Mouse (Mus musculus): ENCODE data around the gene Romo1. TPM values are rescaled to one million over a fixed set of nuclear protein-coding genes. Genes with fewer than 3 reads are reported as not detected.
A peak's percentile ranks its signal among the peaks of the same experiment; 100 is the strongest.

Gene Romo1
- polyA plus RNA-seq, 1 experiment from 2014 or later = 502 TPM

DNA sequence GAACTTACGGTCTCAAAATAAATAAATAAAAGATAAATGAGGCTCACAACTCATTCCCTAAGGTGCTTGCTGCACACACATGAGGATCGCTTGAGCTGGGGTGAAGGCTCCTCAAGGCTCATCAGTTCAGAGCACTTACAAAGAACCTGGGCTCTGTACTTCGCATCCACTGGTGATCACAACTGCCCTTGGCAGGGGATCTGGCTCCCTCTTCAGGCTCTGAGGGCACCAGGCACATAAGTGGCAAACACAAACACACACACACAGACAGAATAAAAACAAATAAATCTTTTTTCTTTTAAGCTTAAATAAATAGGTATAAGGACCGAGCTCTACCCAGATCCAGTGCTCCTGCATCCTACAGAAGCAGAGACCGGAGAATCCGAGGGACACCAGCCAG is 8.1 kb upstream of the Romo1 start:
- no peaks in the 10 kb centered on the region for H3K9me3 ChIP-seq (replicated peaks; ENCODE audit: control insufficient read depth, low read length)
- H3K9ac ChIP-seq (ENCODE audit: low read length) = no peak overlapping the region
- H3K4me2 ChIP-seq (ENCODE audit: low read length) = no peak overlapping the region
- H3K4me3 ChIP-seq (ENCODE audit: low read depth, low read length) = no peak overlapping the region
- H3K4me1 ChIP-seq (ENCODE audit: control insufficient read depth, insufficient read depth, low read length) = no peaks in the 10 kb centered on the region
- 85% methylated on average over 6 of the region's 6 CpGs for WGBS
- H3K27ac ChIP-seq (ENCODE audit: low read depth, low read length) = no peak overlapping the region
- H3K36me3 ChIP-seq (ENCODE audit: control insufficient read depth, insufficient read depth, low read length) = peaks cover 18% of the 10 kb centered on the region
- ATAC-seq = no peak
- no peaks in the 10 kb centered on the region for H3K27me3 ChIP-seq (replicated peaks; ENCODE audit: control insufficient read depth, insufficient read depth, low read length)
- DNase-seq (ENCODE audit: low spot score) = no peak

DNA sequence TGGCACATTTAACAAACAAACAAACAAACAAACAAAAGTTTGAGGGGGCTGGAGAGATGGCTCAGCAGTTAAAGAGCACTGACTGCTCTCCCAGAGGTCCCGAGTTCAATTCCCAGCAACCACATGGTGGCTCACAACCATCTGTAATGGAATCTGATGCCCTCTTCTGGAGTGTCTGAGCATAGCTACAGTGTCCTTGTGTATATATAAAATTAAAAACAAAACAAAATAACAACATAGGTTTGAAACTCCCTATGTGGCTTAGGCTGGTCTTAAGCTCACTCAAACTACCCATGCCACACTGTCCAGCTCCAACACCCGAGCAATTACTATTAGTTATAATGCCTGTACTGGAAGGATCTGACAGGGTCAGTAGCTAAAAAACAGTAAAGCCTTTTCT is 1.0 kb upstream of the Romo1 start:
- Histone ChIP-seq H3K9ac (ENCODE audit: low read length) (no peak overlapping the region), H3K27ac (ENCODE audit: low read depth, low read length) (no peak overlapping the region)
- ATAC-seq = no peak

DNA sequence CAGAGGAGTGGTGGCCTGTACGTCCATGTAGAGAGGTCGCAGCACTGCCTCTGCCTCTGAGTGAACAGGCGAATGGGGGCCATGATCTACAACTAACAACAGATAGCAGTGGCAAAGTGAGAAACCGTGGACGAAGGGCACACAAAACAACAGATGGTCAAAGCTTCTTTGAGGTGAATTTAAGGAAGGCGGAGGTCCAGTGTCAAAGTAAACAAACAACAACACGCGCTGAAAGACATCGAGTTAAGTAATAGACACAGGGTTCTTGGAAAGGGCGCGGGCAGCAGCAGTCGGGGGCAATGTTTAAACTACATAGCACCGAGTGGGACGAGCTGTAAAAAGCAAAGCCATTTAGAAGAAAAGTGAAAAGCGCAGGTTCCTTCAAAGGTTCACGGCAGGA is 472 bp upstream of the Romo1 start:
- Histone ChIP-seq H3K4me1 (ENCODE audit: control insufficient read depth, insufficient read depth, low read length) (peaks cover 4% of the 10 kb centered on the region; the same call in 1 of the 2 replicates), H3K4me3 (ENCODE audit: low read depth, low read length) (peak overlapping the region; percentile 75), H3K27ac (ENCODE audit: low read depth, low read length) (peak overlapping the region; percentile 91), H3K4me2 (ENCODE audit: low read length) (peak overlapping the region; percentile 77), H3K9ac (ENCODE audit: low read length) (peak overlapping the region; percentile 84), H3K36me3 (ENCODE audit: control insufficient read depth, insufficient read depth, low read length) (peaks cover 31% of the 10 kb centered on the region), H3K9me3 (replicated peaks; ENCODE audit: control insufficient read depth, low read length) (no peaks in the 10 kb centered on the region), H3K27me3 (replicated peaks; ENCODE audit: control insufficient read depth, insufficient read depth, low read length) (no peaks in the 10 kb centered on the region)
- 2% methylated on average over 16 of the region's 16 CpGs for WGBS
- no peak for DNase-seq (ENCODE audit: low spot score)
- no peak for ATAC-seq

More for the DNA sequence above, 1.0 kb upstream of the Romo1 start:
- Histone ChIP-seq H3K4me3 (ENCODE audit: low read depth, low read length) (peak overlapping the region; percentile 75; the same call in 1 of the 2 replicates), H3K9me3 (replicated peaks; ENCODE audit: control insufficient read depth, low read length) (no peaks in the 10 kb centered on the region), H3K36me3 (ENCODE audit: control insufficient read depth, insufficient read depth, low read length) (peaks cover 26% of the 10 kb centered on the region), H3K4me1 (ENCODE audit: control insufficient read depth, insufficient read depth, low read length) (peaks cover 4% of the 10 kb centered on the region; the same call in 1 of the 2 replicates), H3K4me2 (ENCODE audit: low read length) (peak overlapping the region; percentile 77), H3K27me3 (replicated peaks; ENCODE audit: control insufficient read depth, insufficient read depth, low read length) (no peaks in the 10 kb centered on the region)
- WGBS = 82% methylated on average over 2 of the region's 2 CpGs
- no peak for DNase-seq (ENCODE audit: low spot score)

DNA sequence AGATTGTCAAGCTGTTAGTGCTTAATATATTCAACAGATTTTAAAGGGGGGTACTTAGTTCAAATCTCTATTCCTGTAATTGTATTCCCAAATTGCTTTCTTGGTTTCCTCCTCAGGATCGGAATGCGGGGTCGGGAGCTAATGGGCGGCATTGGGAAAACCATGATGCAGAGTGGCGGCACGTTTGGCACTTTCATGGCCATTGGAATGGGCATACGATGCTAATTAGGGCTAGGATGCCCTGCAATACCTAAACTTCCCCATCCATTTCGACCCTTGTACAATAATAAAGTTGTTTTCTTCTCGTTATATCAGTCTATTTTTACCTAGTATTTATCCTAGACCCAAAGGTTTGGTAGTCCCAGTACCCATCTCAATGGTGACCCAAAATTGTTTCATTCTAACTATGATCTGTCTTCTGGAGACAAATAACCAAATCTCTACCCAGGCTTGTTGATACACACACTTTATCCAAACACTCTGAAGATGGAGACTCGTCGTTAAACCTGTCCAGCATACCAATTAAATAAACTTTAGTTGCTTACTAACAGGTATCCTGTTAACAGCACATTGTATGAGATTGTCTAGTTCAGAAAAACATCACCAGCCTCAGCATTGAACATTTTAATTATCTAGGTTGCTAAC is 1.8 kb downstream of the Romo1 start:
- H3K9ac ChIP-seq (ENCODE audit: low read length) = no peak overlapping the region
- H3K27ac ChIP-seq (ENCODE audit: low read depth, low read length) = no peak overlapping the region
- H3K27me3 ChIP-seq (replicated peaks; ENCODE audit: control insufficient read depth, insufficient read depth, low read length) = no peaks in the 10 kb centered on the region
- peaks cover 47% of the 10 kb centered on the region for H3K36me3 ChIP-seq (ENCODE audit: control insufficient read depth, insufficient read depth, low read length)
- DNase-seq (ENCODE audit: low spot score) = no peak
- H3K4me1 ChIP-seq (ENCODE audit: control insufficient read depth, insufficient read depth, low read length) = peaks cover 4% of the 10 kb centered on the region; the same call in 1 of the 2 replicates
- no peak overlapping the region for H3K4me3 ChIP-seq (ENCODE audit: low read depth, low read length)
- no peaks in the 10 kb centered on the region for H3K9me3 ChIP-seq (replicated peaks; ENCODE audit: control insufficient read depth, low read length)
- ATAC-seq = no peak
- peak overlapping the region; percentile 77 for H3K4me2 ChIP-seq (ENCODE audit: low read length)
- 54% methylated on average over 11 of the region's 11 CpGs for whole genome bisulfite sequencing

DNA sequence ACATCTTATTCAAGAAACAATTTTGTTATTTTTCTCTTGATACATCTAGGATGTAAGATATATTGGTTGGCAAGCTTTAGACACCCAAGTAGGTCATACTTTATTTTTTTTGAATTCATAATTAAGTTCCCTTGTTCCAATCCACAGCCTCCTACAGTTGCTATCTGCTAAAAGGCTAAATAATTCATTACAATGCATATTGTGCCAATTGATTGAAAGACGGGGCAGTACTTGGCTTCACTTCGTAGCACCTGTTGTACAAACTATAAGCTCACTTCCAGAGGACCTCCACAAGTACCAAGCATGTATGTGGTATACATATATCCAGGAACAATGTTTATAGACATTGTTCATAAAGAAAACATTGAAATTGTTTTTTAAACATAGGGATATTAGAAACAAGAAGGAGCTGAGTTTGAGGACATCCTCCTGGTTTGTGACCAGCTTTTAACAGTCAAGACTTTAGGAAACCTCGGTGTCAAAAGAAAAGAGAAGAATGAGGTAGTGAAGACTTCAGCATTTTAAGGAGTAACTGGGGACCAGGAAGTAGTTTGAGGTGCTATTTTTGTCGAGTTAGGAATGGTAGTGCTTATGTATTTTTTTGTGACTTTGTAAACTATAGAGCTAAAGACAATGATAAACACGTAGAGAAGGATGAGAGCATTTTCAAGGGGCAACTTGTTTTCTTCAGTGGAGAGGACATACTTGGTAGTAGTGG is 2.6 kb downstream of the Romo1 start:
- Histone ChIP-seq H3K4me3 (ENCODE audit: low read depth, low read length) (no peak overlapping the region), H3K4me1 (ENCODE audit: control insufficient read depth, insufficient read depth, low read length) (peaks cover 4% of the 10 kb centered on the region; the same call in 1 of the 2 replicates), H3K27me3 (replicated peaks; ENCODE audit: control insufficient read depth, insufficient read depth, low read length) (no peaks in the 10 kb centered on the region), H3K9me3 (replicated peaks; ENCODE audit: control insufficient read depth, low read length) (no peaks in the 10 kb centered on the region), H3K4me2 (ENCODE audit: low read length) (no peak overlapping the region), H3K9ac (ENCODE audit: low read length) (no peak overlapping the region), H3K36me3 (ENCODE audit: control insufficient read depth, insufficient read depth, low read length) (peaks cover 53% of the 10 kb centered on the region), H3K27ac (ENCODE audit: low read depth, low read length) (no peak overlapping the region)
- DNase-seq (ENCODE audit: low spot score) (peak; percentile 13), ATAC-seq (no peak)
- WGBS = 63% methylated on average over 5 of the region's 5 CpGs

DNA sequence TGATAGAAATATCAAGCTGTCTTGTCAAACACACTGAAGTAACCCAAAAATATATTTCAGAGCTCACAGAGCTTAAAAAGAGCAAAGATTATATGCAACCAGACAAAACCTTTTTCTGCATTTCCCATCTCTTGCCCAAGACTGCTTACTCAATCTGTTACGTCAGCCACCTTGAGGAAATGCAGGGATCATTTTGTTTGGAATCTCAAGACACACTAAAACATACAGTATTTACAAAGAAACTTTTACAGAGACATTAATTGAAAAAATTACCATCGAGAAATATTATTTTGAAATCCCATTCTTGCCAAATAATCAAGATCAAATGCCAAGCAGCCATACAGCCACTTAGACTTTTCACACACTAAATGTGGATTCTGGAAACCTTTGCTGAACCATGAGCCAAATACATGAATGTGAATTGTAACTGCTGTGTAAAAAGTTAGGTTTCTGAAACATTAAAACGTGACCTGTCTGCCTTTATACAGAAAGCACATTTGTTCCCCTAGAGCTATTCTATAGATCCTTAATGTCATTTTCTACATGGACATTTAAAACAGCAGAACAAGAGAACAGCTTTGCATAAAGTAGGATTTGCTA is 3.6 kb downstream of the Romo1 start:
- WGBS = 88% methylated on average over 3 of the region's 3 CpGs
- Histone ChIP-seq H3K4me3 (ENCODE audit: low read depth, low read length) (no peak overlapping the region), H3K27me3 (replicated peaks; ENCODE audit: control insufficient read depth, insufficient read depth, low read length) (no peaks in the 10 kb centered on the region), H3K4me1 (ENCODE audit: control insufficient read depth, insufficient read depth, low read length) (peaks cover 4% of the 10 kb centered on the region; the same call in 1 of the 2 replicates), H3K27ac (ENCODE audit: low read depth, low read length) (no peak overlapping the region), H3K9ac (ENCODE audit: low read length) (no peak overlapping the region), H3K4me2 (ENCODE audit: low read length) (no peak overlapping the region), H3K9me3 (replicated peaks; ENCODE audit: control insufficient read depth, low read length) (no peaks in the 10 kb centered on the region), H3K36me3 (ENCODE audit: control insufficient read depth, insufficient read depth, low read length) (peaks cover 58% of the 10 kb centered on the region)
- no peak for ATAC-seq
- DNase-seq (ENCODE audit: low spot score) = no peak

DNA sequence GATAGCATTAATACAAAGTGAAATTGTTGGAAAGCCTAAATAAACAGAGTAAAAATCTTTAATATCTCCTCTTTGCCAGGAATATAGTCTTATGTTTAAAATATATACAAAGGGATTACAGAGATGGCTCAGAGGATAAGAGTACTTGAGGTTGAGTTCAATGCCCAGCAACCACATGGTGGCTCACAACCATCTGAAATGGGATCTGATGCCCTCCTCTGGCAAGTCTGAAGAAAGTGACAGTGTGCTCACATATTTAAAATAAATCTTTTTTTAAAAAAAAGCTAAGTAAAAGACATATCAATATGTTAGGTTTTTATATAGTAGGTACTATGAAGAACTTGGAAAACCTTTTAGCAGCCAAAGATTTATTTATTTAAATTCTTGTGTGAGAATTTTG is 7.7 kb downstream of the Romo1 start:
- peaks cover 73% of the 10 kb centered on the region for H3K36me3 ChIP-seq (ENCODE audit: control insufficient read depth, insufficient read depth, low read length)
- H3K27me3 ChIP-seq (replicated peaks; ENCODE audit: control insufficient read depth, insufficient read depth, low read length) = no peaks in the 10 kb centered on the region
- H3K9ac ChIP-seq (ENCODE audit: low read length) = no peak overlapping the region
- H3K4me2 ChIP-seq (ENCODE audit: low read length) = no peak overlapping the region
- no peak for DNase-seq (ENCODE audit: low spot score)
- no peak overlapping the region for H3K4me3 ChIP-seq (ENCODE audit: low read depth, low read length)
- H3K4me1 ChIP-seq (ENCODE audit: control insufficient read depth, insufficient read depth, low read length) = no peaks in the 10 kb centered on the region
- no peak overlapping the region for H3K27ac ChIP-seq (ENCODE audit: low read depth, low read length)
- no peaks in the 10 kb centered on the region for H3K9me3 ChIP-seq (replicated peaks; ENCODE audit: control insufficient read depth, low read length)
- no peak for ATAC-seq

DNA sequence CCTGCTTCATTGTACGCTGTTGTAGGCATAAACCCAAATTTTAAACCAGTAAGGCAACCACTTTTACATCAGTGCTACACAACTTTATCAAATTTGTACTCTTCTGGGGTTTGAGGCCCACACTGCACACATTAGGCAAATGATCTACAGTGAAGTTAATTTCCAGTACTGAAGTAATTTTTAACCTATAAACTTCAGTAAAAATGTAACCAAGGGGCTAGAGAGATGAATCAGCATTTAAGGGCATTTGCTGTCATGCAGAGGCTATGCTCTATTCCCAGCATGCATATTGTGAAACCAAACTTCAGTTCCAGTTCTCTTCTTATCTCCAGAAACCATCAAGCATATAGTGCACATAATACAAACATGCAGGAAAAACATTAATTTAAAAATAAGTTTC is 21.6 kb downstream of the Romo1 start:
- 95% methylated on average over 1 of the region's 1 CpGs for WGBS
- no peaks in the 10 kb centered on the region for H3K27me3 ChIP-seq (replicated peaks; ENCODE audit: control insufficient read depth, insufficient read depth, low read length)
- no peak for ATAC-seq
- no peak overlapping the region for H3K4me2 ChIP-seq (ENCODE audit: low read length)
- H3K27ac ChIP-seq (ENCODE audit: low read depth, low read length) = no peak overlapping the region
- H3K9me3 ChIP-seq (replicated peaks; ENCODE audit: control insufficient read depth, low read length) = no peaks in the 10 kb centered on the region
- no peak overlapping the region for H3K9ac ChIP-seq (ENCODE audit: low read length)
- peaks cover 87% of the 10 kb centered on the region for H3K36me3 ChIP-seq (ENCODE audit: control insufficient read depth, insufficient read depth, low read length)
- DNase-seq (ENCODE audit: low spot score) = no peak
- no peak overlapping the region for H3K4me3 ChIP-seq (ENCODE audit: low read depth, low read length)
- no peaks in the 10 kb centered on the region for H3K4me1 ChIP-seq (ENCODE audit: control insufficient read depth, insufficient read depth, low read length)

DNA sequence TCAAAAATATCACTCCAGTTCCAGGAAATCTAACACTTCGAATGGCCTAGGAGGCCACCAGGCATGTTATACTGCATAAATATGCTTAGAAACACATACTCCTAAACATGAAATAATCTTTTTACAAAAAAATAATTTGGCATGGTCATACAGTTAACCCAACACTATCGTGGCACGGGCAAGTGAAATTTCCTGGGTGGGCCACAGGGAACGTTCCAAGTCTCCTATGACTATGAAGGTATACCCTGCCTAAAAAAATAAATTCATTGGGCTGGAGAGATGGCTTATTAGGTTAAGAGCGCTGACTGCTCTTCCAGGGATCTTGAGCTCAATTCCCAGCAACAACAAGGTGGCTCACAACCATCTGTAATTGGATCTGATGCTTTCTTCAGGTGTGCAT is 22.7 kb downstream of the Romo1 start:
- WGBS = 95% methylated on average over 5 of the region's 5 CpGs
- DNase-seq (ENCODE audit: low spot score) = no peak

More for the DNA sequence above, 22.7 kb downstream of the Romo1 start:
- H3K27ac ChIP-seq (ENCODE audit: low read depth, low read length) = no peak overlapping the region
- no peak overlapping the region for H3K4me3 ChIP-seq (ENCODE audit: low read depth, low read length)
- H3K4me1 ChIP-seq (ENCODE audit: control insufficient read depth, insufficient read depth, low read length) = no peaks in the 10 kb centered on the region
- H3K4me2 ChIP-seq (ENCODE audit: low read length) = no peak overlapping the region
- H3K9me3 ChIP-seq (replicated peaks; ENCODE audit: control insufficient read depth, low read length) = no peaks in the 10 kb centered on the region
- H3K27me3 ChIP-seq (replicated peaks; ENCODE audit: control insufficient read depth, insufficient read depth, low read length) = no peaks in the 10 kb centered on the region
- peaks cover 90% of the 10 kb centered on the region for H3K36me3 ChIP-seq (ENCODE audit: control insufficient read depth, insufficient read depth, low read length)
- no peak overlapping the region for H3K9ac ChIP-seq (ENCODE audit: low read length)
- ATAC-seq = no peak
